Mouse (Mus musculus) cerebellum, adult 2 months (tissue): Measurements from ENCODE around the gene Elk1.

Experiments
- CTCF ChIP-seq: fragments of 200-500 bp; IDR thresholded peaks from 2 replicates; pipeline ENCODE4 v1.5.1; 2011; ENCODE audit warnings: low read depth, mild to moderate bottlenecking, control low read depth, low read length, moderate library complexity, borderline replicate concordance; ENCODE audit not compliant: insufficient read depth
- POLR2A ChIP-seq: fragments of 200-500 bp; IDR thresholded peaks from 2 replicates; pipeline ENCODE4 v1.6.1; 2011; ENCODE audit warnings: low read length, control low read depth, borderline replicate concordance; ENCODE audit not compliant: insufficient read depth

GRCm38 (mm10) chrX:20931364-20931763, 19.0 kb downstream of the Elk1 start, which contains the start of gene Cfp:
- TF ChIP-seq CTCF: no peak
- TF ChIP-seq POLR2A: no peak
